Mouse (Mus musculus) neural tube, embryonic 12.5 days (tissue): ENCODE measurements around the gene Des. TPM values are rescaled to one million over a fixed set of nuclear protein-coding genes. Genes with fewer than 3 reads are reported as not detected.

ENCODE experiments used
- ATAC-seq: fragments of 200-750 bp; cut with Nextera tagmentation; 2 replicates; pipeline ENCODE4 v1.8.0; 2017; ENCODE audit warnings: low read depth, mild to moderate bottlenecking, moderate TSS enrichment, moderate library complexity; ENCODE audit not compliant: low FRiP score
- H3K27ac ChIP-seq: fragments of 300-500 bp; sonication (generic); 2 replicates; pipeline ENCODE4 v1.5.1; 2016
- H3K27me3 ChIP-seq: fragments of 300-500 bp; sonication (generic); replicated peaks from 2 replicates; pipeline ENCODE4 v1.6.1; 2016; ENCODE audit warnings: mild to moderate bottlenecking
- H3K36me3 ChIP-seq: fragments of 300-500 bp; sonication (generic); 2 replicates; pipeline ENCODE4 v1.6.1; 2016; ENCODE audit warnings: mild to moderate bottlenecking
- H3K4me1 ChIP-seq: fragments of 300-500 bp; sonication (generic); 2 replicates; pipeline ENCODE4 v1.6.1; 2016
- H3K4me2 ChIP-seq: fragments of 300-500 bp; sonication (generic); replicated peaks from 2 replicates; pipeline ENCODE4 v1.6.1; 2016; ENCODE audit warnings: mild to moderate bottlenecking
- H3K4me3 ChIP-seq: fragments of 300-500 bp; sonication (generic); 2 replicates; pipeline ENCODE4 v1.5.1; 2016
- H3K9ac ChIP-seq: fragments of 300-500 bp; sonication (generic); 2 replicates; pipeline ENCODE4 v1.6.1; 2016; ENCODE audit warnings: mild to moderate bottlenecking
- H3K9me3 ChIP-seq: fragments of 300-500 bp; sonication (generic); 2 replicates; pipeline ENCODE4 v1.6.1; 2016; ENCODE audit warnings: mild to moderate bottlenecking
- WGBS: fragments of 180-500 bp; shearing (Covaris S2); methylation state at CpG from one replicate; pipeline ENCODE4 v1.1.7; 2016; 5-methylcytosine and 5-hydroxymethylcytosine counted together
- polyA plus RNA-seq: library from polyadenylated mRNA; unstranded; fragments of >200 nt; fragmentation: Nextera tagmentation; extraction: Ambion mirVana; gene quantifications from 2 replicates; pipeline ENCODE4 v1.2.1, GENCODE M21; 2016

The Des gene
- polyA plus RNA-seq, 1 experiment from 2014 or later: 9.3 TPM

DNA sequence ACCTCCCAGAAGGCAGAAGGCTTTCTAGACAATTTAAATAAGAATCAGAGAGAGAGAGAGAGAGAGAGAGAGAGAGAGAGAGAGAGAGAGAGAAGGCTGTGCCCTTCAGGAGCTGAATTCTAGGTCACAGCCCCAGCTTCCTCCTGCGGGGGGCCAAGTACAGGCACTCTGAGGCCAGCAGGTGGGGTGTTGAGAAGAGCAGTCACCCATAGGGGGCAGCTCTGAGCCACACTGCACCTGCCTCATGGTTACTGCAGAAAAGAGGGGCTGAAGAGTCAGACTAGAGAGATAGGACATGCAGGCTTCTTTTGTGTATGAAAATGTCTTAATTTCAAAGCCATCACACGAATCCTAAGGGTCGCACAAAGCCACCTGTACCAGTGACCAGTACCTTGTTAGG lies 53.6 kb downstream of the Des start:
- Histone ChIP-seq H3K4me1 (0 out of 2 replicates have a peak, but pooled peaks cover 7% of the 10 kb centered on the region), H3K9ac (no peak overlapping the region), H3K36me3 (peaks cover 10% of the 10 kb centered on the region), H3K4me2 (no peak overlapping the region), H3K27me3 (peaks cover 6% of the 10 kb centered on the region; the same call in 1 of the 2 replicates), H3K27ac (no peak overlapping the region), H3K4me3 (no peak overlapping the region), H3K9me3 (no peaks in the 10 kb centered on the region)
- 67% methylated on average over 3 of the region's 3 CpGs for WGBS
- no peak for ATAC-seq

Other genes with a start within 250 kb of the Des start
- gene Nhej1, start 235.1 kb upstream of the Des start, polyA plus RNA-seq: 10.7 and 11.5 TPM in 2 replicates
- not detected in 2 replicates for gene Slc23a3, start 226.4 kb upstream of the Des start, polyA plus RNA-seq
- 70.0 and 72.3 TPM in 2 replicates for gene Cnppd1, start 217.6 kb upstream of the Des start, polyA plus RNA-seq
- gene Retreg2, start 217.6 kb upstream of the Des start, polyA plus RNA-seq: 94.5 and 96.0 TPM in 2 replicates
- gene Zfand2b, start 191.7 kb upstream of the Des start, polyA plus RNA-seq: 37.8 and 38.5 TPM in 2 replicates
- gene Abcb6, start 179.9 kb upstream of the Des start, polyA plus RNA-seq: 37.8 and 39.1 TPM in 2 replicates
- gene Ankzf1, start 168.2 kb upstream of the Des start, polyA plus RNA-seq: 22.2 and 25.2 TPM in 2 replicates
- 41.0 and 41.5 TPM in 2 replicates for gene Atg9a, start 168.1 kb upstream of the Des start, polyA plus RNA-seq
- gene Glb1l, start 149.5 kb upstream of the Des start, polyA plus RNA-seq: 17.0 and 18.2 TPM in 2 replicates
- 136 and 143 TPM in 2 replicates for gene Stk16, start 149.5 kb upstream of the Des start, polyA plus RNA-seq
- 9.4 and 11.9 TPM in 2 replicates for gene Tuba4a, start 140.5 kb upstream of the Des start, polyA plus RNA-seq
- not detected in 2 replicates for gene A630095N17Rik, start 128.2 kb upstream of the Des start, polyA plus RNA-seq
- gene Dnajb2, start 123.9 kb upstream of the Des start, polyA plus RNA-seq: 49.6 and 54.9 TPM in 2 replicates
- 13.8 and 15.0 TPM in 2 replicates for gene Ptprn, start 95.8 kb upstream of the Des start, polyA plus RNA-seq
- 61.9 and 69.5 TPM in 2 replicates for gene Resp18, start 81.9 kb upstream of the Des start, polyA plus RNA-seq
- gene Dnpep, start 42.3 kb upstream of the Des start, polyA plus RNA-seq: 193 and 201 TPM in 2 replicates
- 15.8 and 17.1 TPM in 2 replicates for gene Speg, start 15.0 kb downstream of the Des start, polyA plus RNA-seq
- 69.9 and 83.5 TPM in 2 replicates for gene Gmppa, start 75.6 kb downstream of the Des start, polyA plus RNA-seq
- gene Asic4, start 90.1 kb downstream of the Des start, polyA plus RNA-seq: 22.1 and 24.3 TPM in 2 replicates
- 43.6 and 43.7 TPM in 2 replicates for gene Chpf, start 119.0 kb downstream of the Des start, polyA plus RNA-seq
- 28.9 and 30.4 TPM in 2 replicates for gene Tmem198, start 119.2 kb downstream of the Des start, polyA plus RNA-seq
- 49.0 and 50.6 TPM in 2 replicates for gene Obsl1, start 146.1 kb downstream of the Des start, polyA plus RNA-seq
- 7.3 and 10.0 TPM in 2 replicates for gene Inha, start 146.7 kb downstream of the Des start, polyA plus RNA-seq
- gene Stk11ip, start 161.2 kb downstream of the Des start, polyA plus RNA-seq: 24.8 and 27.1 TPM in 2 replicates
- gene Slc4a3, start 185.9 kb downstream of the Des start, polyA plus RNA-seq: 30.6 TPM in 2 replicates